Mouse (Mus musculus) gastrocnemius, postnatal 4 days (tissue): ENCODE data around the gene Olfr1019. TPM values are rescaled to one million over a fixed set of nuclear protein-coding genes. Genes with fewer than 3 reads are reported as not detected.

ENCODE experiments used
- DNase-seq, 2 experiments: peaks; one replicate each; pipeline ENCODE4 v3.0.0; 2021 to 2022; ENCODE audit warnings: low spot score in 2 of 2, mixed read lengths in 2 of 2
- long read RNA-seq, 2 experiments: library from polyadenylated mRNA; stranded (forward); transcript quantifications; one replicate each; pipeline ENCODE4 v2.0.0; 2021
- total RNA-seq, 2 experiments: library from RNA; stranded (reverse); gene quantifications; 2 replicates each; pipeline ENCODE4 v1.2.3; 2021

Olfr1019 gene
- total RNA-seq = not detected
- long read RNA-seq, experiment 1 = 0 reads
- long read RNA-seq, experiment 2 = 0 reads

GRCm38 (mm10) chr2:85845383-85845782 is at the start of gene Olfr1019:
TSS of gene Olfr1019 (minus strand) at chr2:85845483.
- no peak for DNase-seq

- DNase-seq = no peak
Measured at GRCm38 (mm10) chr2:85885340-85885739, 40.1 kb upstream of the Olfr1019 start, which contains the start of gene Olfr1023. TSS of gene Olfr1023 (plus strand) at chr2:85885640.

- DNase-seq = no peak
Measured at GRCm38 (mm10) chr2:85868294-85868693, 23.0 kb upstream of the Olfr1019 start, which contains the start of gene Olfr1022. TSS of gene Olfr1022 (plus strand) at chr2:85868594.

GRCm38 (mm10) chr2:85846730-85847129 is 1.4 kb upstream of the Olfr1019 start, which contains the start of gene Olfr1020:
TSS of gene Olfr1020 (plus strand) at chr2:85847030.
- no peak for DNase-seq

GRCm38 (mm10) chr2:85818179-85818578 is 27.1 kb downstream of the Olfr1019 start, which contains the start of gene Olfr1018:
TSS of gene Olfr1018 (plus strand) at chr2:85818479.
- DNase-seq = no peak

- no peak for DNase-seq
Measured at GRCm38 (mm10) chr2:85804501-85804900, 40.8 kb downstream of the Olfr1019 start.

- DNase-seq = no peak
Measured at GRCm38 (mm10) chr2:85802444-85802843, 42.8 kb downstream of the Olfr1019 start, which contains the start of gene Olfr1016. TSS of gene Olfr1016 (minus strand) at chr2:85802544.

GRCm38 (mm10) chr2:85792331-85792730 is 53.0 kb downstream of the Olfr1019 start:
- no peak for DNase-seq

Other genes starting within 250 kb of the Olfr1019 start
- not detected for gene Olfr1000, start 233.6 kb downstream of the Olfr1019 start, total RNA-seq
- not detected for gene Olfr1002, start 194.8 kb downstream of the Olfr1019 start, total RNA-seq
- gene Olfr154, start 181.0 kb downstream of the Olfr1019 start, total RNA-seq = not detected
- gene Olfr1006, start 166.7 kb downstream of the Olfr1019 start, total RNA-seq = not detected
- gene Olfr1008, start 156.1 kb downstream of the Olfr1019 start, total RNA-seq = not detected
- not detected for gene Olfr1009, start 130.1 kb downstream of the Olfr1019 start, total RNA-seq
- not detected for gene Olfr1012, start 82.7 kb downstream of the Olfr1019 start, total RNA-seq
- not detected for gene Olfr1013, start 78.4 kb downstream of the Olfr1019 start, total RNA-seq
- gene Olfr1014, start 72.8 kb downstream of the Olfr1019 start, total RNA-seq = not detected
- not detected for gene Olfr1015, start 63.5 kb downstream of the Olfr1019 start, total RNA-seq
- not detected for gene Olfr1016, start 42.9 kb downstream of the Olfr1019 start, total RNA-seq
- not detected for gene Olfr1018, start 27.0 kb downstream of the Olfr1019 start, total RNA-seq
- gene Olfr1020, start 1.5 kb upstream of the Olfr1019 start, total RNA-seq = not detected
- gene Olfr1022, start 23.1 kb upstream of the Olfr1019 start, total RNA-seq = not detected
- gene Olfr1023, start 40.2 kb upstream of the Olfr1019 start, total RNA-seq = not detected
- gene Olfr1024, start 59.6 kb upstream of the Olfr1019 start, total RNA-seq = not detected
- not detected for gene Olfr1025-ps1, start 69.7 kb upstream of the Olfr1019 start, total RNA-seq
- not detected for gene Olfr1026, start 76.1 kb upstream of the Olfr1019 start, total RNA-seq
- gene Olfr1028, start 105.0 kb upstream of the Olfr1019 start, total RNA-seq = not detected
- not detected for gene Olfr1029, start 128.4 kb upstream of the Olfr1019 start, total RNA-seq
- not detected for gene Olfr1030, start 133.8 kb upstream of the Olfr1019 start, total RNA-seq
- not detected for gene Olfr1031, start 144.8 kb upstream of the Olfr1019 start, total RNA-seq
- not detected for gene Olfr1032, start 160.1 kb upstream of the Olfr1019 start, total RNA-seq
- gene Olfr1033, start 175.2 kb upstream of the Olfr1019 start, total RNA-seq = under 1 TPM; 0.08 to 0.10 TPM
- not detected for gene Olfr1034, start 200.4 kb upstream of the Olfr1019 start, total RNA-seq
- gene Olfr1036, start 228.5 kb upstream of the Olfr1019 start, total RNA-seq = not detected
- gene Olfr1037, start 241.9 kb upstream of the Olfr1019 start, total RNA-seq = not detected